Mouse (Mus musculus) cerebellum, adult 2 months (tissue): ENCODE data around the gene Otop3. TPM values are rescaled to one million over a fixed set of nuclear protein-coding genes. Genes with fewer than 3 reads are reported as not detected.

Experiments
- DNase-seq, 2 experiments: peaks; one replicate each; pipeline ENCODE4 v3.0.0; 2021
- H3K27ac ChIP-seq: fragments of 200-500 bp; 2 replicates; pipeline ENCODE4 v1.5.1; 2012; ENCODE audit warnings: low read length, control low read depth, inconsistent platforms; ENCODE audit not compliant: insufficient read depth
- H3K27me3 ChIP-seq: fragments of 200-500 bp; 2 replicates; pipeline ENCODE4 v1.6.1; 2012; ENCODE audit warnings: inconsistent platforms, mild to moderate bottlenecking, low read length, moderate library complexity; ENCODE audit not compliant: control insufficient read depth, insufficient read depth
- H3K4me1 ChIP-seq: fragments of 200-500 bp; 2 replicates; pipeline ENCODE4 v1.6.1; 2011; ENCODE audit warnings: low read length; ENCODE audit not compliant: control insufficient read depth, insufficient read depth
- H3K4me3 ChIP-seq: fragments of 200-500 bp; replicated peaks from 2 replicates; pipeline ENCODE3; 2011; ENCODE audit warnings: mild to moderate bottlenecking, low read depth, low read length, control low read depth; ENCODE audit not compliant: insufficient read depth
- CTCF ChIP-seq: fragments of 200-500 bp; IDR thresholded peaks from 2 replicates; pipeline ENCODE4 v1.5.1; 2011; ENCODE audit warnings: low read depth, mild to moderate bottlenecking, control low read depth, low read length, moderate library complexity, borderline replicate concordance; ENCODE audit not compliant: insufficient read depth
- POLR2A ChIP-seq: fragments of 200-500 bp; IDR thresholded peaks from 2 replicates; pipeline ENCODE4 v1.6.1; 2011; ENCODE audit warnings: low read length, control low read depth, borderline replicate concordance; ENCODE audit not compliant: insufficient read depth
- WGBS: fragments of 180-500 bp; shearing (Covaris S2); methylation state at CpG from one replicate; pipeline ENCODE4 v1.1.7; 2018; 5-methylcytosine and 5-hydroxymethylcytosine counted together
- polyA plus RNA-seq: library from polyadenylated mRNA; depleted of rRNA; stranded (reverse); fragments of >200 nt; gene quantifications from 2 replicates; pipeline ENCODE4 v1.2.3, GENCODE M21; 2012

The Otop3 gene
- polyA plus RNA-seq, 1 experiment, result 0.11 TPM

DNA sequence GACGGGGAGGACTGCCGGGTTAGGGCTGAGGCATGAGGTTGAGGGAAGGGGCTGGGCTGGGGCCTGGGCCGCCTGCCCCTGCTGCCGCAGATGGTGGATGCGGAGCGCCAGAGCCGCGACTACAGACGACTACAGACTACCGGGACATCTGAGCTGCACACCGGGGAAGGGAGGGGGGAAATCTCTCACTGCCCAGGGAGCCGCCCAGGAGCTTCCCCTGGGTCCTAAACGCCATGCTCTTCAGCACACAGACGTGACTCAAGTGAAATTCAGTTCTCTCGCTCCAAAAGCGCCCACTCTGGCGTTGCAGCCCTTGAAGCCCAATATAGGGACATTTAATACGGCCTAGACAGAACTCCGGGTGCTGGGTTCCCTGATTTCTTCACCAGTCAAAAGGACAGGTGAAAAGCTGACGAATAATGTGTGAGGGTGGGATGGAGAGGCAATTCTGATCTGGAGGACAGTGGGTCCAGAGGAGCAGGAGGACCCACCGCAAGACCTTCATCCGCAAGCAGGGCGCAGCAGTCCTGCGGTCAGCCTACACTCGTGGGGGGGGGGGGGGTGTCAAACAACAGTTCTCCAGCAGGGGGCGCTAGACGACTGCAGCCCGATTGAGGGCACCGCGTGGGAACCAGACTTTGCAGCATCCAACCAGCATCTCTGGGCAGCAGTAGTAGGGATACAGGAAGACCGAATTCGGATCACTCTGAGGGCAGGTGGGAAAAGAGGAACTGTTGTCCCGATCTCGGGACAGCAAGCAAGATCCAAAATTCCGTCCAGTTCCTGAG lies 12.4 kb upstream of the Otop3 start, which contains the start of gene Ush1g:
TSS of gene Ush1g (minus strand) at position 136 of the 788 bp plus-strand sequence.
- WGBS, result 5% methylated on average over 35 of the region's 35 CpGs
- TF ChIP-seq POLR2A (no peak), CTCF (peak; percentile 82)
- Histone ChIP-seq H3K27ac (no peak within 1 kb of the TSS), H3K4me3 (peak within 1 kb of the TSS; percentile 42), H3K4me1 (peaks cover 10% of the 10 kb centered on the region), H3K27me3 (no peaks in the 10 kb centered on the region)
- DNase-seq, result peak; percentile 50 to 68

DNA sequence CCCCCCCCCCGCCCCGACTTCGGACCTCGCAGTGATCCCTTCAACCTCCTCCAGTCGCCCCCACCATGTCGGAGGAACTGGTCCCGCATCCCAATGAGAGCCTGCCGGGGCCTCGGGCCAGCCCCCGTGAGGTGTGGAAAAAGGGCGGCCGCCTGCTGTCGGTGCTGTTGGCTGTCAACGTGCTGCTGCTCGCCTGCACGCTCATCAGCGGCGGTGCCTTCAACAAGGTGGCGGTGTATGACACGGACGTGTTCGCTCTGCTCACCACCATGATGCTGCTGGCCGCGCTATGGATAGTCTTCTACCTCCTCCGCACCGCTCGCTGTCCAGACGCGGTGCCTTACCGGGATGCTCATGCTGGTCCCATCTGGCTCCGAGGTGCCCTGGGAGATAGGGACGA lies 11.2 kb upstream of the Otop3 start:
- no peak overlapping the region for H3K27ac ChIP-seq

DNA sequence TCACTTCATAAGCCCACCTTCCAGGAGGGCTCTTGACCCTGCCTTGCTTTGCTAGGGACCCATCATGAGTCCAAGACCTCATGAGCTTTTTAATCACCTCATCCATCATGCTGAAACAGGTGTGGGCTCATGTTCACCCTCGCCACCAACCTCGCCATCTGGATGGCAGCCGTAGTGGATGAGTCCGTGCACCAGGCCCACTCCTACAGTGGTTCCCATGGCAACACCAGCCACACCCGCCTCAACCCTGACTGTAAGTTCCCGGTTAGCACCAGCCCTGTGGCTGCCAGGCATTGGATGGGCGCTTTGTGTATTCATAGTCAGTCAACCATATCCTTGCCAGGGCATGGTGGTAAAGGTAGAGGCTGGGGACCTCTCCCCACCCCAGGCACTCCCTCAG lies 7.8 kb upstream of the Otop3 start:
- Histone ChIP-seq H3K4me1 (peaks cover 3% of the 10 kb centered on the region), H3K27ac (no peak overlapping the region), H3K27me3 (no peaks in the 10 kb centered on the region), H3K4me3 (no peak overlapping the region)
- TF ChIP-seq CTCF (no peak), POLR2A (no peak)
- DNase-seq, result no peak
- WGBS, result 44% methylated on average over 7 of the region's 7 CpGs

More for the DNA sequence above, 11.2 kb upstream of the Otop3 start:
- WGBS, result 12% methylated on average over 32 of the region's 32 CpGs
- Histone ChIP-seq H3K27me3 (no peaks in the 10 kb centered on the region), H3K4me1 (peaks cover 10% of the 10 kb centered on the region), H3K4me3 (no peak overlapping the region)
- no peak for DNase-seq
- TF ChIP-seq POLR2A, result no peak
- TF ChIP-seq CTCF, result no peak

DNA sequence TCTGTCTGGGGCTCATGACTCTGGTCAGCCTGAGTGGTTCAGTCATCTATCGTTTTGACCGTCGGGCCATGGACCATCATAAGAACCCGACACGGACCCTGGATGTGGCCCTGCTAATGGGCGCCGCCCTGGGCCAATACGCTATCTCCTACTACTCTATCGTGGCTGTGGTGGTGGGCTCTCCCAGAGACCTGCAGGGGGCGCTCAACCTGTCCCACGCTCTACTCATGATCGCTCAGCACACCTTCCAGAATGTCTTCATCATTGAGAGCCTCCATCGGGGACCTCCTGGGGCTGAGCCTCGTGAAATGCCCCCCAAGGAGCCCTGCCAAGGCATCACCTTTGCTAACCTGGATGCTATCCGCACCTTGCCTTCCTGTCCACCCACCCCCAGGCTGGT lies 5.2 kb upstream of the Otop3 start:
- Histone ChIP-seq H3K4me3 (no peak overlapping the region), H3K27ac (no peak overlapping the region), H3K4me1 (no peaks in the 10 kb centered on the region), H3K27me3 (no peaks in the 10 kb centered on the region)
- DNase-seq, result no peak
- no peak for TF ChIP-seq POLR2A
- no peak for TF ChIP-seq CTCF
- WGBS, result 71% methylated on average over 15 of the region's 15 CpGs

DNA sequence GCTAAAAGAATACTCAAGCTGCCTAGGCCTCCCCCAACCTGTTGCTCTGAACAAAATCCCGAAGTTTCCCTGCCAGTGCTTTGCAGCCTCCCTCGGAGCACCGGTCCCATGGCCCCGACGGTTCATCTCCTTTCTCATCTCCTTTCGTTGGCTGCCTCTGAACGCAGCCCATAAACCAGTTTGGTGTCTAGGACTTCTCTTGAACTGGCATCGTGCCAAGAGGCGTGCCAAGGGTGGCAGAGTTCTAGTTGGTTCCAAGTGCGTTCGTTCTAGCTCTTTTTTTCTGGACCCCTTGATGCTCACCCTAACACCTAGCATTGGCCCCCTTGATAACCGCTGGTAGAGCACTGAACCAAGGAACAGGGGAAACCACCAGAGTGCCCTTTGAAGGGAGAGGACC lies 692 bp downstream of the Otop3 start:
- DNase-seq, result no peak
- Histone ChIP-seq H3K27me3 (no peaks in the 10 kb centered on the region), H3K4me1 (peaks cover 7% of the 10 kb centered on the region; the same call in 1 of the 2 replicates), H3K27ac (no peak overlapping the region), H3K4me3 (no peak overlapping the region)
- WGBS, result 18% methylated on average over 12 of the region's 12 CpGs
- TF ChIP-seq CTCF (no peak), POLR2A (no peak)

DNA sequence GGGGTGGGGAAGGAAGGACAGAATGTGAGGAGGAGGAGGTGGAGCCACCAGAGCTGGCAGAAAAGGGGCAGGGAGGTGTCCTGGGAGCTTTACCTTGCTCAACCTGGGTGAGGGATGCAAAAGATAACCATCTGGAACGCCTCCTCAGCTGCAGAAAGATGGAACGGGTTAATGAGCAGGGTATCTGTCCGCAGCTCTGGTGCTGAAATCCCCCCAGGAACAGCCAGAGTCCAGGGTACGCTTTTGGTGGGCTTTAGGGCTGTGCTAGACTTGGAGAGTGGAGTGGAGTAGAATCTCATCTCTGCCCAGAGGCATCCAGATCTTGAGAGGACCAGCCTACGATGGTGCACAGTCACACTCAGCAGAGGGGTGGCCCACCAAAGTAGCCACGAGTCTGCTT lies 1.6 kb downstream of the Otop3 start:
- Histone ChIP-seq H3K27me3 (no peaks in the 10 kb centered on the region), H3K27ac (no peak overlapping the region), H3K4me1 (peaks cover 7% of the 10 kb centered on the region; the same call in 1 of the 2 replicates), H3K4me3 (no peak overlapping the region)
- no peak for DNase-seq
- 34% methylated on average over 6 of the region's 6 CpGs for WGBS
- TF ChIP-seq POLR2A, result no peak
- TF ChIP-seq CTCF, result no peak

DNA sequence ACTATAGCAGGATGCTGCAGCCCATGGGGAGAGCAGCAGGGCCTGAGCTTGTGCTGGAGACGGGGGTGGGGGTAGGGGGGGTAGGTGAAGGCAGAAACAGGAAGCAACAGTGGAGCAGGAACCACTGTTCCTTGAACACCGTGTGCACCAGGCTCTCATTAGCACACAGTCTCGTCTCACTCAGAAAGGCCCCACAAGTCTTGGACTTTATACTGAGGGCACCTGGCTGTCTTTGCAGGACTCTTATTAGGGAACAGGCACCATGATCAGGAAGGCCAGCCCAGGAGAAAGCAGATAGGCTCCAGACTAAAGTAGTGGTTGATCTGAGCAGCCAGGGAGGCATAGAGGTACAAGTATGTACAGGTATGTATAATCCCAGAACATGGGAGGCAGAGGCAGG lies 2.8 kb downstream of the Otop3 start:
- TF ChIP-seq CTCF, result no peak
- TF ChIP-seq POLR2A, result no peak
- 76% methylated on average over 3 of the region's 3 CpGs for WGBS
- H3K27ac ChIP-seq, result no peak overlapping the region
- H3K27me3 ChIP-seq, result no peaks in the 10 kb centered on the region
- peaks cover 9% of the 10 kb centered on the region for H3K4me1 ChIP-seq
- no peak overlapping the region for H3K4me3 ChIP-seq
- no peak for DNase-seq

DNA sequence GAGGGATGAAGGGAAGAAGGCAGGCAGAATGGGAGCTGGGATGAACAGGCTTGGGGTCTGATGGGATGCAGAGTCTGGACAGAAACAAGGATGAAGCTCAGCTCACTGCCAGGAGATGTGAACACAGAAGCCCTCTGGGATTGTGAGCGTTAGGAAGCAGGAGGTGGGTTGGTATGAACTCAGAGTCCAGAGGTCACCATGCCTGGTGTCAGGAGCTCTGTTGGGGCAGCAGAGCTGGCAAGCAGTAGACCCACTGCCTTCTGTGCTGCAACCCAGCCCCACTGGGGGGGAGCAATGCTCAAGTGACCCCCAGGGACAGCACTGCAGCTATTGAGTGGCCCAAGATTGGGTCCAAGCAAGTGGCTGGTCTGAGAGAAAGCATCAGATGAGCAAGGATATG lies 3.3 kb downstream of the Otop3 start:
- no peak overlapping the region for H3K4me3 ChIP-seq
- H3K27ac ChIP-seq, result no peak overlapping the region
- no peak for TF ChIP-seq CTCF
- no peak for TF ChIP-seq POLR2A
- 67% methylated on average over 1 of the region's 1 CpGs for WGBS
- no peaks in the 10 kb centered on the region for H3K27me3 ChIP-seq
- H3K4me1 ChIP-seq, result peaks cover 9% of the 10 kb centered on the region
- DNase-seq, result no peak
